Mouse (Mus musculus) B cell, adult 62 days (primary cell): ENCODE results near the gene Ocel1. TPM values are rescaled to one million over a fixed set of nuclear protein-coding genes. Genes with fewer than 3 reads are reported as not detected.

Experiments used
- total RNA-seq: library from RNA; stranded (reverse); gene quantifications from 4 replicates; pipeline ENCODE4 v1.2.4, GENCODE M21; 2023

Ocel1 gene
- total RNA-seq: 16.4 to 24.5 TPM (median 23.0 TPM) in 4 replicates

GRCm38 (mm10) chr8:71371236-71371848 lies at the start of gene Ocel1:
Gene Ocel1 (plus strand): TSS chr8:71371298.

GRCm38 (mm10) chr8:71366771-71367528 lies 4.1 kb upstream of the Ocel1 start, which contains the start of gene Use1:
Gene Use1 (plus strand): TSS chr8:71366848.

GRCm38 (mm10) chr8:71381421-71381970 lies 10.4 kb downstream of the Ocel1 start, which contains the start of gene Nr2f6:
Gene Nr2f6 (minus strand): TSS chr8:71381960.

DNA sequence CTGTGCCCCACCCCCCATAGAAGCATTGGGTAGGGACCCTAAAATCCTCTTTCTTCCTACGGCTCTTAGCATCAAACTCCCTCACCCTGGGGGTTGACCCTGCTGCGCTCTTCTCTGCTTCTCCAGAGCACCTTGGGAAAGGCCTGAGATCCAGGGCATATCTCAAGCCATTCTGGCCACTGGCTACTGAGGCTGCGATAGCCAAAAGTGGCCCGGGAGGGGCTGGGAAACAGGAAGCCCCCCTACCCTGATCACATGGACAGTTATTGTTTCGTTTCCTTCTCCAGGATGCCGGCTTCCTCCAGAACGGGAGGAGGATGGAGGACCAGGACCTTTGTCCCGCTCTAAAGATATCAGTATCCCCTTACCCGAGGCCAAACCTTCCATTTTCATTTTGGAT lies 24.5 kb downstream of the Ocel1 start, which contains the start of gene Ushbp1:
Gene Ushbp1, minus strand, starts transcription at position 174 of the 400 bp plus-strand sequence.

GRCm38 (mm10) chr8:71396639-71397305 lies 25.7 kb downstream of the Ocel1 start, which contains the start of gene Babam1:
Gene Babam1 (plus strand): TSS chr8:71396861.

GRCm38 (mm10) chr8:71405401-71406098 lies 34.5 kb downstream of the Ocel1 start, which contains the start of gene Ankle1:
Gene Ankle1 (plus strand): TSS chr8:71406010.

Other genes starting within 250 kb of the Ocel1 start
- 101 to 110 TPM (median 107 TPM) in 4 replicates for gene Myo9b, start 98.6 kb upstream of the Ocel1 start, total RNA-seq
- 20.3 to 26.3 TPM (median 22.7 TPM) in 4 replicates for gene Haus8, start 98.4 kb upstream of the Ocel1 start, total RNA-seq
- gene Use1, start 4.5 kb upstream of the Ocel1 start, total RNA-seq: 279 to 295 TPM (median 290 TPM) in 4 replicates
- gene Nr2f6, start 10.7 kb downstream of the Ocel1 start, total RNA-seq: 12.5 to 15.7 TPM (median 13.8 TPM) in 4 replicates
- gene Ushbp1, start 24.5 kb downstream of the Ocel1 start, total RNA-seq: not detected in 4 replicates
- 86.1 to 104 TPM (median 93.2 TPM) in 4 replicates for gene Babam1, start 25.6 kb downstream of the Ocel1 start, total RNA-seq
- 0.39 to 1.6 TPM (median 0.60 TPM) in 4 replicates for gene Ankle1, start 34.7 kb downstream of the Ocel1 start, total RNA-seq
- gene Abhd8, start 92.4 kb downstream of the Ocel1 start, total RNA-seq: 12.0 to 14.3 TPM (median 12.5 TPM) in 4 replicates
- gene Mrpl34, start 93.7 kb downstream of the Ocel1 start, total RNA-seq: 28.3 to 38.5 TPM (median 35.1 TPM) in 4 replicates
- gene Dda1, start 97.9 kb downstream of the Ocel1 start, total RNA-seq: 100 to 118 TPM (median 108 TPM) in 4 replicates
- gene Ano8, start 114.7 kb downstream of the Ocel1 start, total RNA-seq: 11.7 to 13.0 TPM (median 12.1 TPM) in 4 replicates
- 14.6 to 19.6 TPM (median 17.3 TPM) in 4 replicates for gene Gtpbp3, start 116.8 kb downstream of the Ocel1 start, total RNA-seq
- 0.49 TPM in 1 of 4 replicates, not detected in the others for gene Plvap, start 140.5 kb downstream of the Ocel1 start, total RNA-seq
- not detected in 4 replicates for gene Ccdc194, start 154.4 kb downstream of the Ocel1 start, total RNA-seq
- 22.0 to 39.0 TPM (median 26.1 TPM) in 4 replicates for gene Bst2, start 166.2 kb downstream of the Ocel1 start, total RNA-seq
- 33.7 to 43.0 TPM (median 40.6 TPM) in 4 replicates for gene Mvb12a, start 171.6 kb downstream of the Ocel1 start, total RNA-seq
- gene Tmem221, start 187.6 kb downstream of the Ocel1 start, total RNA-seq: not detected in 4 replicates
- gene Nxnl1, start 195.3 kb downstream of the Ocel1 start, total RNA-seq: not detected in 4 replicates
- 9.7 to 12.1 TPM (median 11.2 TPM) in 4 replicates for gene Slc27a1, start 197.6 kb downstream of the Ocel1 start, total RNA-seq
- gene Pgls, start 220.9 kb downstream of the Ocel1 start, total RNA-seq: 96.6 to 107 TPM (median 102 TPM) in 4 replicates
- 102 to 133 TPM (median 110 TPM) in 4 replicates for gene Fam129c, start 226.3 kb downstream of the Ocel1 start, total RNA-seq
- 104 to 123 TPM (median 109 TPM) in 4 replicates for gene Colgalt1, start 239.7 kb downstream of the Ocel1 start, total RNA-seq